Mouse (Mus musculus): ENCODE measurements at regions not wholly inside any gene's neighbourhood (a gene's known extent, or its start where the extent isn't known, plus 50 kb on each side); places are given as distances from the start of the nearest gene placed in this dataset.

GRCm38 (mm10) chr3:73435241-73435640 lies 273.0 kb downstream of the Bche start:
- no peak for ATAC-seq (ENCODE audit: low FRiP score)
- H3K27ac ChIP-seq = no peak overlapping the region
- no peak overlapping the region for H3K9ac ChIP-seq
- DNase-seq (ENCODE audit: low spot score) = no peak
- H3K4me2 ChIP-seq (replicated peaks) = no peak overlapping the region
- no peaks in the 10 kb centered on the region for H3K36me3 ChIP-seq (replicated peaks; ENCODE audit: control insufficient read depth, insufficient read depth)
- no peak overlapping the region for H3K4me3 ChIP-seq (replicated peaks; ENCODE audit: low read length)
- H3K9me3 ChIP-seq (ENCODE audit: control insufficient read depth, low read length) = no peaks in the 10 kb centered on the region
- WGBS = 78% methylated on average over 2 of the region's 2 CpGs
- H3K27me3 ChIP-seq (ENCODE audit: control insufficient read depth, insufficient read depth, low read length) = no peaks in the 10 kb centered on the region
- H3K4me1 ChIP-seq (replicated peaks; ENCODE audit: control insufficient read depth, insufficient read depth, low read length) = no peaks in the 10 kb centered on the region

- Histone ChIP-seq H3K4me2 (replicated peaks) (no peak overlapping the region), H3K4me1 (replicated peaks; ENCODE audit: control insufficient read depth, insufficient read depth, low read length) (no peaks in the 10 kb centered on the region), H3K4me3 (replicated peaks; ENCODE audit: low read length) (no peak overlapping the region), H3K9me3 (ENCODE audit: control insufficient read depth, low read length) (no peaks in the 10 kb centered on the region), H3K9ac (no peak overlapping the region), H3K27me3 (ENCODE audit: control insufficient read depth, insufficient read depth, low read length) (no peaks in the 10 kb centered on the region), H3K27ac (no peak overlapping the region), H3K36me3 (replicated peaks; ENCODE audit: control insufficient read depth, insufficient read depth) (no peaks in the 10 kb centered on the region)
- DNase-seq (ENCODE audit: low spot score) = no peak
- ATAC-seq (ENCODE audit: low FRiP score) = no peak
- 20% methylated on average over 1 of the region's 1 CpGs for WGBS
Observed at GRCm38 (mm10) chr3:73434331-73434730, 273.9 kb downstream of the Bche start.

- DNase-seq (ENCODE audit: low spot score) (no peak), ATAC-seq (ENCODE audit: low FRiP score) (peak; percentile 62; the same call in 1 of the 2 replicates)
- no peaks in the 10 kb centered on the region for H3K36me3 ChIP-seq (replicated peaks; ENCODE audit: control insufficient read depth, insufficient read depth)
- WGBS = 62% methylated on average over 4 of the region's 4 CpGs
- H3K4me1 ChIP-seq (replicated peaks; ENCODE audit: control insufficient read depth, insufficient read depth, low read length) = no peaks in the 10 kb centered on the region
- H3K4me2 ChIP-seq (replicated peaks) = no peak overlapping the region
- H3K4me3 ChIP-seq (replicated peaks; ENCODE audit: low read length) = no peak overlapping the region
- H3K9ac ChIP-seq = no peak overlapping the region
- H3K27ac ChIP-seq = 0 out of 2 replicates have a peak overlapping the region, but pooled peaks have one; percentile 47
- no peaks in the 10 kb centered on the region for H3K9me3 ChIP-seq (ENCODE audit: control insufficient read depth, low read length)
- H3K27me3 ChIP-seq (ENCODE audit: control insufficient read depth, insufficient read depth, low read length) = no peaks in the 10 kb centered on the region
Observed at GRCm38 (mm10) chr3:73409929-73410522, 298.2 kb downstream of the Bche start.

- H3K4me1 ChIP-seq (replicated peaks; ENCODE audit: control insufficient read depth, insufficient read depth, low read length) = no peaks in the 10 kb centered on the region
- no peaks in the 10 kb centered on the region for H3K27me3 ChIP-seq (ENCODE audit: control insufficient read depth, insufficient read depth, low read length)
- no peak overlapping the region for H3K4me3 ChIP-seq (replicated peaks; ENCODE audit: low read length)
- H3K27ac ChIP-seq = no peak overlapping the region
- H3K4me2 ChIP-seq (replicated peaks) = no peak overlapping the region
- no peak for ATAC-seq (ENCODE audit: low FRiP score)
- DNase-seq (ENCODE audit: low spot score) = no peak
- no peaks in the 10 kb centered on the region for H3K9me3 ChIP-seq (ENCODE audit: control insufficient read depth, low read length)
- 79% methylated on average over 4 of the region's 4 CpGs for WGBS
- no peak overlapping the region for H3K9ac ChIP-seq
- H3K36me3 ChIP-seq (replicated peaks; ENCODE audit: control insufficient read depth, insufficient read depth) = no peaks in the 10 kb centered on the region
Observed at GRCm38 (mm10) chr3:73401395-73401794, 306.8 kb downstream of the Bche start.

GRCm38 (mm10) chr3:73395808-73396207 lies 312.4 kb downstream of the Bche start:
- Histone ChIP-seq H3K4me2 (replicated peaks) (no peak overlapping the region), H3K4me3 (replicated peaks; ENCODE audit: low read length) (no peak overlapping the region), H3K4me1 (replicated peaks; ENCODE audit: control insufficient read depth, insufficient read depth, low read length) (no peaks in the 10 kb centered on the region), H3K9ac (no peak overlapping the region), H3K27ac (no peak overlapping the region), H3K36me3 (replicated peaks; ENCODE audit: control insufficient read depth, insufficient read depth) (no peaks in the 10 kb centered on the region), H3K27me3 (ENCODE audit: control insufficient read depth, insufficient read depth, low read length) (no peaks in the 10 kb centered on the region), H3K9me3 (ENCODE audit: control insufficient read depth, low read length) (no peaks in the 10 kb centered on the region)
- no peak for ATAC-seq (ENCODE audit: low FRiP score)
- 82% methylated on average over 4 of the region's 4 CpGs for WGBS
- DNase-seq (ENCODE audit: low spot score) = no peak

GRCm38 (mm10) chr3:73389722-73390651 lies 318.2 kb downstream of the Bche start:
- no peak for DNase-seq (ENCODE audit: low spot score)
- no peaks in the 10 kb centered on the region for H3K9me3 ChIP-seq (ENCODE audit: control insufficient read depth, low read length)
- H3K36me3 ChIP-seq (replicated peaks; ENCODE audit: control insufficient read depth, insufficient read depth) = no peaks in the 10 kb centered on the region
- H3K9ac ChIP-seq = no peak overlapping the region
- peak; percentile 48; the same call in 1 of the 2 replicates for ATAC-seq (ENCODE audit: low FRiP score)
- H3K4me3 ChIP-seq (replicated peaks; ENCODE audit: low read length) = no peak overlapping the region
- no peak overlapping the region for H3K27ac ChIP-seq
- H3K4me1 ChIP-seq (replicated peaks; ENCODE audit: control insufficient read depth, insufficient read depth, low read length) = no peaks in the 10 kb centered on the region
- no peaks in the 10 kb centered on the region for H3K27me3 ChIP-seq (ENCODE audit: control insufficient read depth, insufficient read depth, low read length)
- 75% methylated on average over 3 of the region's 3 CpGs for WGBS
- H3K4me2 ChIP-seq (replicated peaks) = no peak overlapping the region

- Histone ChIP-seq H3K27me3 (ENCODE audit: control insufficient read depth, insufficient read depth, low read length) (no peaks in the 10 kb centered on the region), H3K27ac (no peak overlapping the region), H3K4me1 (replicated peaks; ENCODE audit: control insufficient read depth, insufficient read depth, low read length) (no peaks in the 10 kb centered on the region), H3K9me3 (ENCODE audit: control insufficient read depth, low read length) (no peaks in the 10 kb centered on the region), H3K36me3 (replicated peaks; ENCODE audit: control insufficient read depth, insufficient read depth) (no peaks in the 10 kb centered on the region), H3K4me3 (replicated peaks; ENCODE audit: low read length) (no peak overlapping the region), H3K9ac (no peak overlapping the region), H3K4me2 (replicated peaks) (no peak overlapping the region)
- 65% methylated on average over 1 of the region's 1 CpGs for WGBS
- ATAC-seq (ENCODE audit: low FRiP score) (no peak), DNase-seq (ENCODE audit: low spot score) (no peak)
Observed at GRCm38 (mm10) chr3:73354861-73355496, 297.4 kb upstream of the Slitrk3 start.

- H3K36me3 ChIP-seq (replicated peaks; ENCODE audit: control insufficient read depth, insufficient read depth) = no peaks in the 10 kb centered on the region
- no peak overlapping the region for H3K27ac ChIP-seq
- DNase-seq (ENCODE audit: low spot score) (peak; percentile 60), ATAC-seq (ENCODE audit: low FRiP score) (peak; percentile 82)
- H3K27me3 ChIP-seq (ENCODE audit: control insufficient read depth, insufficient read depth, low read length) = no peaks in the 10 kb centered on the region
- H3K4me1 ChIP-seq (replicated peaks; ENCODE audit: control insufficient read depth, insufficient read depth, low read length) = no peaks in the 10 kb centered on the region
- no peak overlapping the region for H3K4me3 ChIP-seq (replicated peaks; ENCODE audit: low read length)
- whole genome bisulfite sequencing = 3% methylated on average over 1 of the region's 1 CpGs
- no peak overlapping the region for H3K4me2 ChIP-seq (replicated peaks)
- no peaks in the 10 kb centered on the region for H3K9me3 ChIP-seq (ENCODE audit: control insufficient read depth, low read length)
- no peak overlapping the region for H3K9ac ChIP-seq
Observed at GRCm38 (mm10) chr3:73343199-73343598, 285.6 kb upstream of the Slitrk3 start.

GRCm38 (mm10) chr3:73339730-73340129 lies 282.1 kb upstream of the Slitrk3 start:
- Histone ChIP-seq H3K36me3 (replicated peaks; ENCODE audit: control insufficient read depth, insufficient read depth) (no peaks in the 10 kb centered on the region), H3K4me1 (replicated peaks; ENCODE audit: control insufficient read depth, insufficient read depth, low read length) (no peaks in the 10 kb centered on the region), H3K4me2 (replicated peaks) (no peak overlapping the region), H3K9me3 (ENCODE audit: control insufficient read depth, low read length) (no peaks in the 10 kb centered on the region), H3K9ac (no peak overlapping the region), H3K4me3 (replicated peaks; ENCODE audit: low read length) (no peak overlapping the region), H3K27me3 (ENCODE audit: control insufficient read depth, insufficient read depth, low read length) (no peaks in the 10 kb centered on the region), H3K27ac (no peak overlapping the region)
- WGBS = 87% methylated on average over 2 of the region's 2 CpGs
- ATAC-seq (ENCODE audit: low FRiP score) (no peak), DNase-seq (ENCODE audit: low spot score) (no peak)
